Mouse (Mus musculus) forebrain, embryonic 10.5 days (tissue): Measurements from ENCODE around the gene Vwc2. TPM values are rescaled to one million over a fixed set of nuclear protein-coding genes. Genes with fewer than 3 reads are reported as not detected.

Source experiments
- DNase-seq: peaks from one replicate; pipeline ENCODE4 v3.0.0-alpha.2; 2017; ENCODE audit warnings: low spot score; ENCODE audit errors: extremely low spot score
- H3K27ac ChIP-seq: fragments of 300-500 bp; sonication (generic); 2 replicates; pipeline ENCODE4 v1.5.1; 2016; ENCODE audit warnings: mild to moderate bottlenecking
- H3K27me3 ChIP-seq: fragments of 300-500 bp; sonication (generic); 2 replicates; pipeline ENCODE4 v1.6.1; 2016; ENCODE audit warnings: mild to moderate bottlenecking; ENCODE audit not compliant: poor library complexity, severe bottlenecking
- H3K36me3 ChIP-seq: fragments of 300-500 bp; sonication (generic); replicated peaks from 2 replicates; pipeline ENCODE4 v1.6.1; 2016; ENCODE audit warnings: mild to moderate bottlenecking, moderate library complexity
- H3K4me1 ChIP-seq: fragments of 300-500 bp; sonication (generic); 2 replicates; pipeline ENCODE4 v1.6.1; 2016
- H3K4me3 ChIP-seq: fragments of 300-500 bp; sonication (generic); 2 replicates; pipeline ENCODE4 v1.5.1; 2016; ENCODE audit warnings: mild to moderate bottlenecking, moderate library complexity
- H3K9me3 ChIP-seq: fragments of 300-500 bp; sonication (generic); 2 replicates; pipeline ENCODE4 v1.6.1; 2016; ENCODE audit warnings: mild to moderate bottlenecking, moderate library complexity
- WGBS: fragments of 180-500 bp; shearing (Covaris S2); methylation state at CpG from one replicate; pipeline ENCODE4 v1.1.7; 2016; 5-methylcytosine and 5-hydroxymethylcytosine counted together
- polyA plus RNA-seq: library from polyadenylated mRNA; unstranded; fragments of >200 nt; fragmentation: Nextera tagmentation; extraction: Ambion mirVana; gene quantifications from 2 replicates; pipeline ENCODE4 v1.2.1, GENCODE M21; 2016

Vwc2 gene
- polyA plus RNA-seq, 1 experiment from 2014 or later, result 2.9 TPM

GRCm38 (mm10) chr11:11283512-11283911 lies 169.5 kb downstream of the Vwc2 start:
- H3K27me3 ChIP-seq, result no peaks in the 10 kb centered on the region
- WGBS, result 90% methylated on average over 3 of the region's 3 CpGs
- H3K36me3 ChIP-seq, result 0 out of 2 replicates have a peak, but pooled peaks cover 2% of the 10 kb centered on the region

More at GRCm38 (mm10) chr11:11283512-11283911, 169.5 kb downstream of the Vwc2 start:
- H3K27ac ChIP-seq, result no peak overlapping the region
- DNase-seq, result no peak
- no peaks in the 10 kb centered on the region for H3K4me1 ChIP-seq
- H3K9me3 ChIP-seq, result no peaks in the 10 kb centered on the region
- H3K4me3 ChIP-seq, result no peak overlapping the region
